Mouse (Mus musculus) bone marrow macrophage, adult 2 months (primary cell): Measurements from ENCODE around the gene Csnk1e. TPM values are rescaled to one million over a fixed set of nuclear protein-coding genes. Genes with fewer than 3 reads are reported as not detected.

Source experiments
- H3K27ac ChIP-seq: 2 replicates; pipeline ENCODE4 v1.5.1; 2012; ENCODE audit warnings: low read depth, low read length; ENCODE audit not compliant: insufficient read depth
- H3K4me1 ChIP-seq: 2 replicates; pipeline ENCODE4 v1.6.1; 2012; ENCODE audit warnings: low read length; ENCODE audit not compliant: control insufficient read depth, insufficient read depth
- H3K4me3 ChIP-seq: 2 replicates; pipeline ENCODE4 v1.5.1; 2012; ENCODE audit warnings: mild to moderate bottlenecking, low read length, moderate library complexity; ENCODE audit not compliant: insufficient read depth
- CTCF ChIP-seq: IDR thresholded peaks from 2 replicates; pipeline ENCODE4 v1.5.1; 2012; ENCODE audit warnings: low read depth, mild to moderate bottlenecking, low read length, moderate library complexity
- POLR2A ChIP-seq: IDR thresholded peaks from 2 replicates; pipeline ENCODE4 v1.6.1; 2012; ENCODE audit warnings: mild to moderate bottlenecking, low read depth, low read length, borderline replicate concordance
- polyA plus RNA-seq: library from polyadenylated mRNA; stranded (reverse); fragments of >200 nt; gene quantifications from 2 replicates; pipeline ENCODE4 v1.2.4, GENCODE M21; 2012; ENCODE audit not compliant: missing spikeins, insufficient read depth, insufficient read length

Csnk1e gene
- polyA plus RNA-seq, 1 experiment, result 61.8 TPM

GRCm38 (mm10) chr15:79445786-79446654 is 9.3 kb downstream of the Csnk1e start:
- peak overlapping the region; percentile 94 for H3K27ac ChIP-seq
- TF ChIP-seq POLR2A (no peak), CTCF (no peak)
- no peak overlapping the region for H3K4me3 ChIP-seq
- peaks cover 57% of the 10 kb centered on the region for H3K4me1 ChIP-seq

- TF ChIP-seq POLR2A (no peak), CTCF (no peak)
- H3K4me1 ChIP-seq, result peaks cover 58% of the 10 kb centered on the region
- no peak overlapping the region for H3K27ac ChIP-seq
- no peak overlapping the region for H3K4me3 ChIP-seq
These were observed 11.4 kb downstream of the Csnk1e start for GRCm38 (mm10) chr15:79443856-79444410.

- Histone ChIP-seq H3K4me3 (no peak overlapping the region), H3K27ac (no peak overlapping the region), H3K4me1 (peaks cover 58% of the 10 kb centered on the region)
- no peak for TF ChIP-seq CTCF
- no peak for TF ChIP-seq POLR2A
These were observed 12.3 kb downstream of the Csnk1e start for GRCm38 (mm10) chr15:79442961-79443518.

- peak overlapping the region; percentile 63 for H3K27ac ChIP-seq
- peak overlapping the region; percentile 58 for H3K4me3 ChIP-seq
- TF ChIP-seq POLR2A, result no peak
- no peak for TF ChIP-seq CTCF
- H3K4me1 ChIP-seq, result peaks cover 64% of the 10 kb centered on the region
These were observed 13.1 kb downstream of the Csnk1e start for GRCm38 (mm10) chr15:79442257-79442611.

DNA sequence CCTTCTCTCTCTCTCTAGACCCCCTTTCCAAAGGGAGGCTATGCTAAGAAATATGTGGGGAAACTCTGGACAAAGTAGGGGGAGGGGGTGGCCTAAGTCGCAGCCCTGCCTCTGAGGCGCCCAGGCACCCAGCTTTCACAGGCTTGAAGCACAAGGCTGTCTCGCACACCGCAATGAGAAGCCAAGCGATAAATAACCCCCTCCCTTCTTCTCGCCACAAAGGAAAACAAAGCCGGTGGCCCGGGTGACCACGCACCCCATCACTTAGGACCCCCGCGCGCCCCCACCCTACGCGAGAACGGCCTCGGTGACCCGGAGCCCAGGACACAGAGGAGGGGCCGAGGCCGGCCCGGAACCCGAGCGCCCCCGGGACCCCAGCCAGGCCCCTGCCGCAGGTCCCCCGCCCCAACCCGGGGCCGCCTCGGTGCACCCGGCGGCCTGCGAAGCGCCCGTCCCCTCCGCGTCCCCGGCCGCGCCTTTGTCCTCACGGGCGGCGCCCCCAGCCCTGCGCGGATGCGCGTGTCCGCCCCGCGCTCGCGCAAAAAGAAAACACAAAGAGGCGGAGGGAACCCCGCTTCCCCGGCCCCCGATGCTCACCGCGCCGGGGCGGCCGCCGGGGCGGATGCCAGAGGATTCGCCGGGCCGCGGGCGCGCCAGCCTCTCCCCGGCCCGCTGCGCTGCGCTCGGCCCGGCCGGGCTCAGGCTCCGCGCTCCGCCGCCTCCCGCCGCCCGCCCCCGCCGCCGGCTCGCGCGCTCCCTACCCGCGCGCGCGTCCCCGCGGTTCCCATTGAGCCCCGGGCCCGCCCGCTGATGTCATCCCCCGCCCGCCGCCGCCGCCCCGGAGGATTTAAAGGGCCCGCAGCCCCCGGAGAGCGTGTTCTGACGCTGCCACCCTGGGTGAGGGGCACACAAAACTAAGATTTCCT is 13.8 kb downstream of the Csnk1e start:
- H3K27ac ChIP-seq, result peak overlapping the region; percentile 78

DNA sequence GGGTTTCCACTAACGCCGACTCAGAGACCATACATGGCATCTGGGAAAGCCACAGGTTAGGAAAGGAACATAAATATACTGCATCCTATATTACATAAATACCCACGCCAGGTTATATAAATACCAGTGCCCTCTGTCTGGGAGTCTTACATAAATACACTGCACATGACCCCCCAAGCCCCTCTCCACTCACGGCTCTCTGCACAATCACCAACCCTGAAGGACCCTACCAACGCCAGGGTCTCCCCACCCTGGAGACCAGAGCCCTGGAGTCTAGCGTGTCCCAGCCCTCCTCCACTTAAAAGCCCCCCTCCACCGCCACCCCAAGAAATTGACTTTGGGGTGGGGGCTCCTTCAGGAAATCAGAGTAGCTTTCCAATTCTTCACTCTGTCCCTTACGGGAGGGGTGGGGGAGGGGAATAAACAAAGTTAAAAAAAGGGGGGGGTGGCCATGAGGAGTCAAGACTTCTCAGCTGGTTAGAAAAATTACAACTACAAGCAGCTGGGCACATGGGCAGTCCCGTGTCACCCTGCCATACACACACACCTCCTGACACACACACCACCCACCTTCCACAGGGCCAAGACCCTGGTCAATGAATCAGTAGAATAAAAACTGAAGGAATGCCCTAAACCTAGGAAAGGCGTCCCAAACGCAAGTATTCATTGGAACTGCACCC is 14.6 kb downstream of the Csnk1e start:
- peak overlapping the region; percentile 93 for H3K4me3 ChIP-seq
- peak overlapping the region; percentile 78 for H3K27ac ChIP-seq
- H3K4me1 ChIP-seq, result peaks cover 66% of the 10 kb centered on the region
- TF ChIP-seq POLR2A (no peak), CTCF (no peak)

More for the DNA sequence above, 13.8 kb downstream of the Csnk1e start:
- Histone ChIP-seq H3K4me1 (peaks cover 64% of the 10 kb centered on the region), H3K4me3 (peak overlapping the region; percentile 93)
- TF ChIP-seq CTCF (no peak), POLR2A (no peak)

- TF ChIP-seq POLR2A, result no peak
- no peak for TF ChIP-seq CTCF
- Histone ChIP-seq H3K4me1 (peaks cover 68% of the 10 kb centered on the region), H3K4me3 (peak overlapping the region; percentile 93), H3K27ac (peak overlapping the region; percentile 63)
These were observed 15.1 kb downstream of the Csnk1e start for GRCm38 (mm10) chr15:79440223-79440622.

DNA sequence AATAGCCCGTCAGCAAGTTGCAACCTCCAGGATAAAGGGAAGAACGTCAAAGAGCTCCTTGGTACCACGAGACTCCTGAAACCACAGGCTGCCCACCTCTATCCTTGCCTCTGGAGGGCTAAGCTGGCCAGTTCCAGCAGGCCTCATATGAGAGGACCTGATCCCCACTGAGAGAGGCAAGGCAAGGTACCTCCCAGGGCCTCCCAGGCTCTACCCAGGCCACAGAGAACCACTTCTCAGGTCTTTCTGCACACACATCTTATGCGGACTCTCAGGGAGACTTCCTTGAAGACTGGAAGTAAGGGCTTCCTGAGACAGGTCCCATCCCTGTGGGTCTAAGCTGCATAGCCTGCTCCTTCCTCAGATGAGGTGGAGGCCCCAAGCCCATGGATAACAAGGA is 16.0 kb downstream of the Csnk1e start:
- H3K4me1 ChIP-seq, result peaks cover 68% of the 10 kb centered on the region
- H3K4me3 ChIP-seq, result no peak overlapping the region
- H3K27ac ChIP-seq, result no peak overlapping the region
- TF ChIP-seq CTCF, result no peak

DNA sequence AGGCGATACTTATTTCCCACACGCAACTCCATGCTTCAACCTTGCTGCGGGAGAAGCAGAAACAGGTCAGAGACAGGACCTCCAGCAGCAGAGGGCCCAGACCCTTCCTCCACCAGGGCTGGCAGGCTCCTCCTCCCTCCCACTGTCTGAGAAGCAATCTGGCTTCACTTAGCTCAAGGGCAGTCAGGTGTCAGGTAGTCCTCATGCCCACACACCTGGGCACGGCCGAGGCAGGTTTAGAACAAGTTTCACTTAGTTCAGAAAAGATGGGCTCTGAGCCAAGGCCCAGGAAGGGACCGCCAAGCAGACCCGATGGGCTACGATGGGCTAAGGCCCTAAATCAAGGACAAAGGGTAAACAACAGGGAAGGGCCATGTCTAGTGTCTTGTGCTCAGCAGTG is 16.6 kb downstream of the Csnk1e start:
- Histone ChIP-seq H3K27ac (no peak overlapping the region), H3K4me3 (no peak overlapping the region), H3K4me1 (peaks cover 64% of the 10 kb centered on the region)

More for the DNA sequence above, 16.6 kb downstream of the Csnk1e start:
- no peak for TF ChIP-seq POLR2A
- no peak for TF ChIP-seq CTCF
